Mouse (Mus musculus) activated CD4-positive, CD25-positive, alpha-beta regulatory T cell, adult 4 months (primary cell): ENCODE data around the gene Acss1. TPM values are rescaled to one million over a fixed set of nuclear protein-coding genes. Genes with fewer than 3 reads are reported as not detected.

Source experiments
- ATAC-seq: one replicate; pipeline ENCODE4 v1.8.0; 2017
- polyA plus RNA-seq, 2 experiments: library from polyadenylated mRNA; unstranded; fragments of 100-300 nt; shearing (Covaris generic); gene quantifications; one replicate each; pipeline ENCODE4 v1.2.1; 2017

The Acss1 gene
- polyA plus RNA-seq, 2 experiments from 2014 or later = 13.5 to 13.6 TPM

DNA sequence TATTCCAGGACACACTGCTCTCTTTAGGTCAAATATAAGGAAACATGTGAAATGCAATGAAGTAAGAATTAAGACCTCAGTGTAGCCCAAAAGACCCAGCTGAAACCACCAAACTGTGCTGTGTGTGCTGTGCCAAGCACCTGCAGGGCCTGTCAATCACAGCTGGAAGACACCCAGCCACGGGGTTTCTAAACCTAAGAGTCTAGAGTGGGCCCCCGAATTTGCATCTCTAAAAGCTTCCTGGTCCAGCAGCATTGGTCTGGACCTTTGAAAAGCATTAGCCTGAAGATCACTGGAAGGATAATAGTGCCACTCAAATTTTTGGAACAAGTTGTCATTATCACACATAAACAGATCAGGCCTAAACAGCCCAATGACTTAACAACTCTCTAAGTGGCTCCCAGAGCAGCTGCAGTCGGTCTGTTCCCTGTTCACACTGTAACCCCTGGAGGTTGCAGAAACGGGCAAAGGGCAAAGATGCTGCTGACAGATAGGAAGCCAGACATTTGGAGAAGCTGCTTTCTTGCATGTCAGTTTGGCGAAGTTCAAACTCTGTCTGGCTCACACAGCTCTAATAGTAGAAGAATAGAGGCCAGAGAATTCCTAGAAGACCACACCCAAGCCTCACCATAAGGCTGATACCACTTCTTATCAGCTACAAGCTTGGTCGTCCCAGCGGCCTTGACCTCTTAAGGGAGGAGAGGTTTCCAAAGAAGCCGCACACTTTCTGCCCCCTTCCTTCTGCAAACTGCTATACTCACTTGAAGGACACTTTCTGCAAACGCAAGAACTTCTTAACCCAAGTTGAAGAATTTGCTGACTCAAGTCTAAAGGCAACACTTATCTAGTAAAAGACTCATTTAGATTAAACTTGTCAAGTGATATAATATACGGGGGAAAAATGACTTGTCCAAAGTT is 2.5 kb downstream of the Acss1 start:
- no peak for ATAC-seq

- no peak for ATAC-seq
These were observed 3.3 kb downstream of the Acss1 start for GRCm38 (mm10) chr2:150665006-150665405.

DNA sequence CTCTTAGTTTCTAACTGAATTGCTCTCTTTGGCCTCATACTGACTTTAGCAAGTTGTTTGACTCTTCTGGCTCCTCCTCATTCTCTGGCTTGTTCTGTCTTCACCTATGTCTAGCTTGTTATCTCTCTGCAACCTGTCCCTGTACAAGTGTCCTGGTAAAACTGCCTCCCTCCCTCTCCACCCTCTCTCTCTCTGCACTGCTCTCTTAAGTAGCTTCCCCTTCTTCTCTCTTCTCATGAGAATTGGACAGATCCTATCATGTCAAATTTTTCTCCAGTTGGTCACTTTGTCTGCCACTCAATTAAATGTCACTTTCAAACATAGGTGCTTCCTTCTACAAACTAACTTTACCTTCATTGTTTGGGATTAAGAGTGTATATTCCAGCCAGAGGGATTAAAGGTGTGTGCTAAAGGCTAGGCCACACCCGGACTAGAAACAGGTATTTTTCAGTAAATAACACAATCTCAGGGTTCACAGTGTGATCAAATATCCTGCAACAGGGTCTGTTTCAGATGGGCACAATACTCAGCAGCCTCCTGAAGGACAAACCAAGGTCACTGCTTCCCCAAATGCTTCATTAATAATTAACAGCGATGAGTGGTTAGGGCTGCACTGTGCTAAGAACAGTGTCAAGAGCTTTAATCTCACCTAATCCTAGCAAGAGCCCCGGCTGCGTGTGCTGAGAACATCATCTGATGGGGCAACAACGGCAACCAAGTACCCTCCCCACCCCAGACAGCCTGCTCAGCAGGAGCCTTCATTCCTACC is 4.0 kb downstream of the Acss1 start:
- ATAC-seq = no peak

GRCm38 (mm10) chr2:150663255-150663654 is 5.0 kb downstream of the Acss1 start:
- no peak for ATAC-seq

- ATAC-seq = no peak
These were observed 6.3 kb downstream of the Acss1 start for GRCm38 (mm10) chr2:150662007-150662406.

GRCm38 (mm10) chr2:150660668-150661451 is 7.4 kb downstream of the Acss1 start:
- ATAC-seq = no peak

DNA sequence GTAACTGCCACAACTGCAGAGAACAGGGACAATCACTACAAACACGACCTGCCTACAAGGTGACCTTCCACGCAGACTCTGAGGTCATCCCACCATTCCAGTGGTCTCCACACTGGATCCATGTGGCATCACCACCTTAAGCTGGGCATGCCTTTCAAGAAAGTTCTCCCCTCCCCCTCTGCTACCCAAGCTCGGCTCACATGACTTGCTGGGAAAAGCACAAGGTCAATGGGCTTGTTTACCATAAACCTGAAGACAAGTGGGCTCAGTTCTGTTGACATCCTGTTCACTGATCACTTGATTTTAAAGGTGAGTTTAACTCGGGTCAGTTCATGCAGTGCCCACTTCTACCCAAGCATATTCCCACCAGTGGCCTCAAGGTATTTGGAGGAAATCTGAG is 8.3 kb downstream of the Acss1 start:
- ATAC-seq = no peak

- no peak for ATAC-seq
These were observed 11.1 kb downstream of the Acss1 start for GRCm38 (mm10) chr2:150656975-150657768.

DNA sequence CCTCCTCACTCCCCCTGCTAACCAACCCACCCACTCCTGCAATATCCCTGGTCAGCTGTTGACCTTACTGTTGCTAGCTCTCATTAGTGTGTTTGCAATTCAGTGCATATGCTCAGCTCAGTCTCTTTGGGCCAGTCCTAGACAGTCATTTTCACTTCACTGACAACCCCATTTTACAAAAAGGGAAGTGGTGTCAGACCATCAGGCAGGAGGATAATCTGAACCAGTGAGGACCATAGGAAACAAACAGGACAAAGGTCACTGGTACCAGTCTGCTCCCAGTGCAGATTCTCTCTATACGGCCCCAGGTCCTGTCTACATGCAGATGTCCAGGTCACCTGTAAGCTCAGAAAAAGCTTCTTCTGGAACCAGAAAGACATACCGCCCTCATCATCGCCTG is 12.2 kb downstream of the Acss1 start:
- ATAC-seq = no peak

DNA sequence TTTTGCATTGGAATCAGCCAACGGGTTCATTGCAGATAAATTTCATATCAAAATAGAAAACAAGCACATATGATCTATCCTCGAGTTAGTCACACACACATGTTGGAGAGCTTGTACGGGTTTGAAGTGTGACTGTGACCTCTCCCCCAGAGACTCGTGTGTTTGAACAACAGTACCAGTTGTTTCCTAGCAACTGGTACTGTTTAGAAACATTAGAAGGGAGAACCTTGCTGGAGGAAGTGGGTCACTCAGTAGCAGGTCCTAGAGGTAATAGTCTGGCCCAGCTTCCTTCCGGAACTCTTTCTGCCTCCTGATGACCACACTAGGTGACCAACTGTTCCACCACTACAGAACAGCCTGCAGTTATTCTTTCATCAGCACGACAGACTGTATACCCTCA is 13.0 kb downstream of the Acss1 start:
- no peak for ATAC-seq

GRCm38 (mm10) chr2:150654814-150655213 is 13.5 kb downstream of the Acss1 start:
- ATAC-seq = no peak

- ATAC-seq = no peak
These were observed 16.9 kb downstream of the Acss1 start for GRCm38 (mm10) chr2:150651366-150651765.

- ATAC-seq = no peak
These were observed 17.7 kb downstream of the Acss1 start for GRCm38 (mm10) chr2:150650511-150651074.

- no peak for ATAC-seq
These were observed 19.9 kb downstream of the Acss1 start for GRCm38 (mm10) chr2:150648300-150648895.

- ATAC-seq = no peak
These were observed 20.5 kb downstream of the Acss1 start for GRCm38 (mm10) chr2:150647681-150648299.

GRCm38 (mm10) chr2:150646411-150647121 is 21.7 kb downstream of the Acss1 start:
- ATAC-seq = no peak

- no peak for ATAC-seq
These were observed 23.1 kb downstream of the Acss1 start for GRCm38 (mm10) chr2:150645225-150645624.

DNA sequence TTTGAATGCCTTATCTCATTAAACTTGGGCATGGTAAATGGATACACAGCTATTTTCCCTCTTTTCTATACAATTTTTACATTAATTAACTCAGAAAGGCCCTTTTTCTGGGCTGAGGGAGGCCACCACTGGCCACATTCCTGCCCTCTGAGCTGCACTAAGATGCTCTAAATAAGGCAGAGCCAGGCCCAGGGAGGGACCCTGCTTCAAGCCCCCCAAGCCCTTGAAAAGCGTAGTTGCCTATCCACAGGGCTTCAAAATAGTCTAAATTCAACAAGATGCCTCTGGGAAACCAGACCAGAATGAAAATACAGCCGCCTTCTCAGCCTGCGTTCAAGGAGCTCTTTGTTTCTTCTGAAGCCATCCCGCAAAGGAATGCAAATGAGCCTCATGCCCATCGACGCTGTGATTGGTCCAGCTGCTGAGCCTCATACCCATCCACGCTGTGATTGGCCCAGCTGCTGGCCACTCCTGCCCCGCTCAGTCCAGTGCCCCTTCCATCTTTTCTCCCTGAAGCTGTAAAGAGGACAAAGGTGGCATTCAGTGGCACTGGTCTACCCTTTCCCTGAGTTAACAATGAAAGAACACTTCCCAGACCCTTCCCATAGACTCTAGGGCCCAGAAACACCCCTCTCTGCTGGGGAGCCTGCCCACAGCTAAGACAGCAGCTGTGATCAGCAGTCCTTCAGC is 24.4 kb downstream of the Acss1 start:
- no peak for ATAC-seq

GRCm38 (mm10) chr2:150643166-150643565 is 25.1 kb downstream of the Acss1 start:
- ATAC-seq = no peak

- no peak for ATAC-seq
These were observed 29.9 kb downstream of the Acss1 start for GRCm38 (mm10) chr2:150638370-150638733.
